Mouse (Mus musculus) cerebellum, adult 11 months (tissue): ENCODE data around the gene Mtmr4.

Source experiments
- DNase-seq: peaks from one replicate; pipeline ENCODE4 v3.0.0; 2022

Mtmr4 gene

DNA sequence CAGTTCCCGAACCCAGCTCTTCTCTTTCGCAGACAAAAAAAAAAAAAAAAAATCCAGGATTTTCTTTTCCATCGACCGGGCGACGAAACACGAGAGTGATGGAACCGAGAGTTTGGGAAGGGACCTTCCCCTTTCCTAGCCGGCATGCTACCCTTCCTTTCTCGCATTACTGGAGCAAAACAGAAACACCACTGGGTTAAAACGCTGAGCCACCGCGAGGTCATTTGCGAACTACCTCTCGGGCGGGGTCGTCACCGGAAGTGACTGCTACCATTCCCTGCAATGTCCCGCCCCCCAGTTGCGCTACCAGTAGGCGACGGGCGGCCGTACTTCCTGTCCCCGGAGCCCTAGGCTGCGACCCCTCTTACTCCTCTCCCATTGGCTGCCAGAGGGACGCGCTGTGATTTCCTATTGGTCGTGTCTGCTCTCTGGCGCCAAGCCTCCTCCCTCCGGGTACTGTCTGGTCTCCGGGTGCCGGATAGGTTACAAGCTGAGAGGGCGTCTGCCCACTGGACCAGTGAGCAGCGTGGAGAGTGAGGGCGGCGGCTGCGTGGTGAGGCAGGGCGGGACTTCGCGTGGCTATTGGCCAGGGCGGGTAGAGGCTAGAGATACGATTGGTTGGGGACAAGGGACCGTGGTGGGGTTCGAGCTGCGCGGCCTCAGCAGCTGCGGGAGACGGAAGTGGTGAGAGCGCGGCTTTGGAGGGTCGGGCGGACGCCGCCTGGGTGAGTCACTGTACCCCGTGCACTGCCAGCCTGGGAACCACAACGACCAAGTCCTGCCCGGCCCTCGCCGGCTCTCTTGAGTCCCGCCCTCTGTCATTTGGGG lies at the start of gene Mtmr4:
TSS of gene Mtmr4 (plus strand) at position 637 of the 828 bp plus-strand sequence.
- DNase-seq, result peak; percentile 100

DNA sequence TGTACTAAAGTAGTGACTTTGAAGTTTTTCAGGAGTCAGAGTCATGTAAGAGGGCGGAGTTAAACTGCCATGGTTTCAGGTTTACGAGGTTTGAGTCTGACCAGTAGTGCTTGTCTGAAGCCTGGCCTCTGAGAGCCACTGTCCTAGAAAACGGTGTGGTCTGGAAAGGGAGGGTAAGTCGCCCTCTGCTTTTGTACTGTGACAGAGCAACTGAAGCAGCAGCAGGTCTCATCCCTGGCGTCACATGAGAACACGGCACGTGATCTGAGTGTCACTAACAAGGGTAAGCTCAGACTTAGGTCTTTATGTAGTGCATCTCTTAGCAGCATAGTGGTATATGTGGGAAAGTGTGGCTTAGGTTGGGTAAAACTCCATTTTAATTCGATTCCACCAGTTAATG lies 49.7 kb upstream of the Mtmr4 start:
- DNase-seq, result no peak

DNA sequence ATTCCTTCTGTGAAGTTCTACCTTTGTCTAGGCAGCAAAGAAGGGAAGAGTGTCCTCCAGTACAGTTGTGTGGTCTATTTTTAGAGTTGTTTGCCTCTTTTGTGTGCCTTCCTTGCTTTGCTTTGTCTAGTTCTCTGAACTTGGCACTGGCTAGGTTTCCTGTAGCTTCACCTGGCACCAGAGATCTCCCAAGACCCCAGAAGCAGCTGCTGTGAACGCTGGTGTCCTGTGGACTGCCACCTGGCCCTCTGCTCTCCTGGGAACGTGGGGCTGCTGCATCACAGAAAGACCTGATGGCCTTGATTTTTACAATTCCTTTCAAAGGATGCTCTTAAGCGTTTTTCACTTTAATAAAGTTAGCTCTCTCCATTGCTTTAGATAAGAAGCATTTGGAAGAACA lies 49.1 kb upstream of the Mtmr4 start:
- peak; percentile 16 for DNase-seq

DNA sequence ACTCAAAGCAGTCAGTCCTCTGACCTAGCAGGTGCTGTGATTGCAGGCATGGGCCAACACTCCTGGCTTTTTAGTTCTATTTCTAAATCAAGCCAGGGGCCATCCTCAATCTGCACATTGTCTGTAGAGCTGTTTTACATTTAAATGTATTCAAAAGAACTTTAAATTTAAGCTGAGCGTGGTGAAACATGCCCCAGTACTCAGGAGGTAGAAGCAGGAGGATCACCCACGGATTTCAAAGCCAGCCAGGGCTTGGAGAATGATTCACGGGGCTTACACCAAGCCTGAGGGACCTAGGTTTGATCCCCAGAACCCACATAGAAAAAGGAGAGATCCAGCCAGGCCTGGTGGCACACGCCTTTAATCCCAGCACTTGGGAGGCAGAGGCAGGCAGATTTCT lies 38.6 kb upstream of the Mtmr4 start:
- DNase-seq, result no peak

DNA sequence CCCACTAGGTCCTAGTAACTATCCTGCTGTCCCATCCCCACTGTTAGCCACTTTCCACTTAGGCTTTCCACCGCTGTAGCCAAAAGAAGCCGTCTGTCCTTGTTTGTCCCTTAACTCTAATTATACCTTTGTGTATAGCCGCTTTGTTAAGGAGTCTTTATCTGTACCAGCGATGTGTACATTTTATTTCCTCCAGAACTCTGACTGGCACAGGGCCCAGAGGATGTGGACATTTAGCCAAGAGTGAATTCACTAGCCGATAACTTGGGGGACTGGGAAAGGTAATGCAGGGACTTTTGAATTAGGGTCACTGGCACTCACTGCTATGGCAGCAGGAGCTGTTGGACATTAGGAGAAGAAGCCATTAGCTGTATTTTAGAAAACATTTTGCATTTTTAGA lies 37.6 kb upstream of the Mtmr4 start:
- no peak for DNase-seq

DNA sequence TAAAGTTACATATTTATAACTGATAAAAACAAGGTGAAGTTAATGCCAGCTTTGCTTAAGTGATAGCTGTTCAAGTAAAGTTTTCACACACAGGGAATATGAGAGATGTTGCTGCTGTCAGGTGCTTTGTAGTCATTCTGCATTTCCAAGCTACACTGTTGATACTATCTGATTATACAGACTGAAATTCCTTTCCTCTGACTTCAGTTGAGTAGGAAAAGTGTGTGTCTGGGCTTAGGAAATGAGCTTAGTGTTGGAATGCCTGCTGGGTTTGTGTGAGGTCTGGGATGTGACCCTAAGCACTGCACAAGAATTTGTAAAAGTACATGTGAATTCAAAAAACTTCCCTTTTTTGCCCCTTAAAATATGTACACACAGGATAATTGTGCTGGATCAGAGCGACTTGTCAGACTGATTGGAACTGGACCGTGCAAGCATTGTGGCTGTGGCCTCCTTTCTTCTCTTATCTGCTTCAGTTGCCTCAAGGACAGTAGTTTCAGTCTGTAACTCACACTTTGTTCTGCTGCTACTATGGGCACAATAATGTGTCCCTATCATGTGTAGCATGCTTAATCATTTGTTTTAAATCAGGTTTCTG lies 36.8 kb upstream of the Mtmr4 start:
- no peak for DNase-seq

DNA sequence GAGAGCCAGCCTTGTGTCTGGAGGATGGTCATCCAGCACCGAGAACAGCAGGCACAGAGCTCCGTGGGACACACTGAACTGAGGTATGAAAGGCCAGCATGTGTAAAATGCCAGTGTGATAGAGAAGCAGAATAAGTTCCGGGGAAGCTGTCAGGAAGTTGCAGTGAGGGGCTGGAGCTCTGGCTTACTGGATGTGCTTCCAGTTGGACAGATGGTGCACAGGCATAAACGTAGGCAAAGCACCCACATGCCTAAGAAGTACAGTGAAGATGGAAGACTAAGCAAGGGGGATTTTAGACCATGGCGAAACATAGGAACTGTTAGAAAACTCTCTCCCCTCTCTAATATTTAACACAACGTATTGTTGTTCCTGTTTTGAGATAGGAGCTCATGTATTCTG lies 30.8 kb upstream of the Mtmr4 start:
- DNase-seq, result no peak

DNA sequence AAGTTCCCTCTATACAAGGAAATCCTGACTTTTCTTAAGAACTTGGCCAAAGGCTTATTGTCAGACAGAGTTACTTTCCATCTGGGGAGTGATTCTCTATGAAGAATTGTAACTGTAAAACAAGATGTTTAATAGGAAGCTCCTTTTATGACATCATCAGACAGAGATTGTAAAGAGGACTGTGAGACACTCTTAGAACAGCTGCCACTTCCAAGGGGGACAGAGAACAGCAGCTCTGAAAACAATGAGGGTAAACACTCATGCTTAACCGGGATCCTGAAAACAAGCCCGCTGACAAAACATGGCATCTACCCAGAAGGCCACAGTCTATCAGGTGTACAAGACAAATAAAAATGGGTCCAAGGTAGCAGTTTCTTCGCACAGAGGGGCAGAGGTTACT lies 25.5 kb upstream of the Mtmr4 start, which contains the start of gene Gm11492:
TSS of gene Gm11492 (plus strand) at position 153 of the 400 bp plus-strand sequence.
- DNase-seq, result no peak

DNA sequence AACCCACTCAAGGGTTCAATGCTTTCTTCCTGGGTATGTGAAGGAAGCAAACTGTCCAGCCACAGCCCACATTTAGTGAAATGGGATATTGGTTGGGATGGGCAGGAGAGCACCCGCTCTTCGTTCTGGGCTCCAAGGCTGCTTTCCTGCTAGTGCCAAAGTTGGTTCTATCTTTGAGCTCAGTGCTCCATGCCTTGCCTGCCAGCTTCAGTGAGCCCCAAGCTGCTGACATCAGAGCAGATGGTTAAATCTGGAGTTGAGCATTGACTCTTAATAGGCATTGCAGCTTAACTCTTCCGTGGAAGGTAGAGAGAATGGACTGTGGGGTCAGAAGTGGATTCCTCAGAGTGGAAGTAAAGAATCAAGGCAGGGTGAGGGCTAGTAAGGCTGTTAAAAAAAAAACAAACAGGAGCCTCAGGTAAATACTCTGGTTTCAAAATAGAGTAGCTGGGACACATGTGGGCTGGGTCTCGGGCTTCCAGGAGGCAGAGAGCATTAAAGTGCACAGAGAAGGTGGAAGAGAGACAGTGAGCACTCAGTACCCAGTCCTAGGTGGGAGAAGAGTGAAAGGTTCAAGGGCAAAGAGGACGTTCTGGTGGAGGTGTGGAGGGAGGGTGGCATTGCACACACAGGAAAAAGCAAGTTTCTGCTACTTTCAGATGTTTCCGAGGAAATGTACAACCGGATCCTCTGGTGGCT lies 23.6 kb upstream of the Mtmr4 start, which contains the start of gene Sept4:
TSS of gene Sept4 (plus strand) at position 649 of the 699 bp plus-strand sequence.
- no peak for DNase-seq

DNA sequence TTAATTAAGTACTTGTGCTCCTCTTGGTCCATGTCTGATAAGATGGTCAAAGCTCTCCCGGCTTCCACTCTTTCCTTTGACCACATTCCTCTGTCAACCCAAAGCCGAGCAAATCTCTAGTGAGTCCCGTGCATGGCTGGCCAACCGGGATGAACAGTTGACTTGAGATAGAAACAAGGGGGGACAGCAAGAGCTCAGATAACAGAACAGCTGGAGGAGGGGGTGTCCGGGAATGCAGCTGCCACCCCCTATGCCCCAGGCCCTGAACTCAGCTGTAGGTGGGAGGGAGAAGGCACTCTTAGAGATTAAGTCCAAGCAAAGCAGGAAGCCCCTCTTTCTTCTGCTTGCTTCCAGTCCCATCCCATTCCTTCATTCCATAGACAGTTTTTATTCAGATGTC lies 21.2 kb upstream of the Mtmr4 start:
- DNase-seq, result no peak

DNA sequence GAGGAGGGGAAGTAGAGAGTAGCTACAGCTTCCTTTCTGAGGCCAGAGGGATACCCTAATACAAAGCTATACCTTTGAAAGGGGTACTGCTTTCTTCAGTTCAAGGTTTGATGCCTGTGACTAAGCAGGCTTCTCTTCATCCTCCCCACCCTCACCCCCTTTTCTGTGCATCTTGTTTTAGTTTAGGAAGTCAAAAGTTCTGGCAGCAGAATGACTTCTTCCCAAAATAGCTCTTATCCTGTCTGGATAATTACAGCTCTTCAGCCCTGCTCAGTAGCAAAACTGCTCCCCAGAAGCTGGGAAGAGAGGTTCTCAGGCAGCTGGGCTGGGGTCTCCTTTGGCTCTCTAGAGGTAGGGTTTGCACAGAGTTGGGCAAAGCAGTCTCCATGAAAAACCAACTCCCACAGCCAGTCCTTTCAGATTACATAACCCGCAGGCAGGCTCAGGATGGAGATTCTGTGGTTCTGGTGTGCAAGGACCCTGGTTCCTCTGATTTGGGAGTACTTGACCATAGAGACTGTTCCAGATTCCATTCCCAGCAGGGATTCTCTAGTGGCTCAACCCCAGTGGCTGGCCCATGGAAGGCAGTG lies 20.5 kb upstream of the Mtmr4 start:
- no peak for DNase-seq

DNA sequence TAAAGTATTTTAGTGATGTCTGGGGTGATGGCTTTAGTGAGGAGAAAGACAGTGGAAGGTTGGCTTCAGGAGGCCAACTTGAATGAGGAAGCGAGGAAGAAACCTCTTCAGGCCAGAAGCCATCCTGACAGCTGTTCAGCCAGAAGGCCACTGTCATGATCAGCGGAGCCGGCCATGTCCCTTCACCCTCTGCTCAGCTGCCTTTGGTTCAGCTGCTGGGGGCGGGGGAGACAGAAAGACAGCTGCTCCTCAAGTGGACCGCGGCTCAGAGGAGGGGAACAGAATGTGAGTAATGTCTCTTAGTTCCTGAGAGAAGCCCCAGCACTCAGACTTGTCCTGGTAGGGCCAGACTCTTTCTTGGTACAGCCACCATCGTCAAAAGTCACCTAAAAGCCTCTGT lies 18.2 kb upstream of the Mtmr4 start:
- DNase-seq, result no peak

DNA sequence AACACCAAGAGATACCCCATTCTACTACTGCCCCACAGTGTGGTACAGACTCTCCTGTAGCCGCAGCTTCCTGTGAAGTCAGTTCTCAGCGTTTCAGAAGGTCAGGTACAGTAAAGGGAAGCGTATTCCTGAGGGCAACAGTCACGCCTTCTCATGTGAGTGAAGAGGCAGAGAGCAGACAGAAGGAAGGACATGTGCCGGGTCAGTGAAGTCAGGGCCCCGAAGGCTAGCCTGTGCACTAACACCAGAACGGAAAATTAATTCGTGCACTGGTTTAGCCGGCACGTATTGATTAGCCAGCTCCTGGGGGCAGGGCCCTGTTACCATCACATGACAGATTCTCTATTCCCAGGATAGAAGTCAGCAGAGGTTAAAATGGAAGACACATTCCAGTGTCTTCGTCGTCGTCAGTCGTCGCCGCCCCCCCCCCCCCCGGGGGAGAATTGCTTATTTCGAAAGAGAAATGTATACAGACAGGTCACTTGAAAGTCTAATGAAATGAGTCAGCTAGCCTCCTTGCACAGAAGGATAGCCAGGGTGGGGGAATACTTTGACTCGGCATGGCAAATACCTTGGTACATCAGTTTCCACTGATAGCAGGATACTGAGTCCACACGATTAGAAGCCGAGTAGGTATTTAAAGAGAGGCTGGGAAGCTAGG lies 17.3 kb upstream of the Mtmr4 start:
- DNase-seq, result no peak

DNA sequence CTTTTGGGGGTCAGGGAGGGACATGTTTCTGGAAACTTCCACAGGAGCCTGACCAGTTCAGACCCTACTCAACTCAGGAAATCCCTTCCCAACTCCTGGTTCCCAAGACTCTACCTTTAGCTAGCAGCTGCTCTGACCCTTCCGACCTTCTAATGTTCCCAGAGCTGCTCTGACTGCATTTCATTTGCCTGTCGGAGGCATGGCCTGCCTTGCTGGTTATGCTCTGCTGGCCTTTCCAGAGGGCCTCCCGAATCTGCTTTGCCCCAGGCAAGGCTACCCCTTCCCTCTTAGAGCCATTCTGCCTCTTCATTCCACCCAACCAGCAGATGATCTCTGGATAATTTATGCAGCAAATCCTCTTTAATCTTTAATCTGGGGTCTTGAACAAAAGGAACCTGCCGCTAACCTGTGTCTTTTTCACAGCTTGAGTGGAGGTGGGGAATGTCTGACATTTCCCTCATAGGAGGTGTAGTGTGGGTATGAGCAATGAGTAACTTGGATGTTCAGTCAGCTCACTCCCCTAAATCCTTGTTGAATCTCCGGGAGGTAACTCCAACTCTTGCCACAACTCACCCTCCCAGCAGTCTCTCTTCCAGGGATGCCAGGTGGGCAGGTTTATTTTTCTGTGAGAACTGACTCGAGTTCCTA lies 14.2 kb upstream of the Mtmr4 start:
- peak; percentile 43 for DNase-seq

DNA sequence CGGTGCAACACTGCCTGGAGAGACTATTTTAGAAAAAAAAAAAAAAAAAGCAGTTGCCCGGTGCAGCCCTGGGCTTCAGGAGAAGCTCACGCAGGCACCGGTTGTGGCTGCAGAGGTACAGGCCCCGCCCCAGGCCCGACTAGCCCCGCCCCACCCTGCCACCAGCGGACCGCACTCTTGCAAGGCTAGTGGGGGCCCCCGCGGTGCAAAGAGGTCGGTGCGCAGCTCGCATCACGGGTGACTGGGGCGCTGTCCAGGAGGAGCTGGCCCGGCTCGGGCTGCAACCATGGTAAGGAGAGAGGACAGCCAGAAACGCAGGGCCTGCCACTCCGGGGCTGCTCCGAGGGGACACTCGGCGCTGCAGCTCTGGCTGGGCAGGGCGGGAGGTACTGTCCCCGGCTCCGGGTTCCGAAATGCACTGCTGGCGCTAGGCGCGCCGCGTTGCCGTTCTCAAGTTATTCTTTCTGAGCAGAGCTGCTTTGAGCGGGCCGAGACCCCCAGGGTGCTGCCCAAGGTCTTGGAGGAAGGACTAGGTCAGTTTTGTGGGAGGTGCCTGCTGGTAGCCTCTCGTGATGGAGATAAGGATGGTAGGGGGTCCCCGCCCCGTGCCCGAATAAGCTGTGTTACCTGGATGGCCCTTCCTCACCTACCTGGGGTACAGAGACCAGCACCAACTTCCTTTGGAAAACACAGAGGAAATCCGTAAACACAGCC lies 13.6 kb upstream of the Mtmr4 start:
- DNase-seq, result peak; percentile 82

DNA sequence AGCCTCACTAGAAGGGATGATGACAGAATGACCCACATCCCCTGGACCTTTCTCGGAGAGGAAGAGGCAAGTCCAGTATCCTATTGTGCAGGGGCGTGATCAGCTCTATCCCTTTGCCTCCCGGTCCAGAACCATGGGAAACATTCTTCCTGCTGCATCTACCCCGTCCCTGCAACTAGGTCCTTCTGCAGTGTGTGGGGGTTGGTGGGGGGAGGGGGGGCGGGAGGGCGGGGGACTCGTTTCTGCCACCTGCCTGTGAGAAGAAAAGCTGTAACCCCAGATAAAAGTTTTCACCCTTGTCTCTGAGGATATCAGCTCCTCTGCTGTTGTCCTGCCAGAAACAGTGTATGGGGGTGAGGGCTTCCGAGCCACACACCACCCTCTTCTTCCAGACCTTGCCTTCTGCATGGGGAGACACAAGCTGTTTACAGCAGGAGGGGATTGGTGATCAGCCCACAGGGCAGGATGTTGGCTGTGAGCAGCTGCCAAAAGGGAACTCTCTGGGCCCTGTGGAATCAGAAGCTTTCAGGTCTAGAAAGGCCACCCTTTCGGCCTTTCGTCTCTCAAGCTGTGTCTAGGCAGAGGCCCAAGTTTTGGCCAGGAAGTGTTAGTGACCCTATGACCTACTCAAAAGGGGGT lies 12.9 kb upstream of the Mtmr4 start:
- DNase-seq, result peak; percentile 56

DNA sequence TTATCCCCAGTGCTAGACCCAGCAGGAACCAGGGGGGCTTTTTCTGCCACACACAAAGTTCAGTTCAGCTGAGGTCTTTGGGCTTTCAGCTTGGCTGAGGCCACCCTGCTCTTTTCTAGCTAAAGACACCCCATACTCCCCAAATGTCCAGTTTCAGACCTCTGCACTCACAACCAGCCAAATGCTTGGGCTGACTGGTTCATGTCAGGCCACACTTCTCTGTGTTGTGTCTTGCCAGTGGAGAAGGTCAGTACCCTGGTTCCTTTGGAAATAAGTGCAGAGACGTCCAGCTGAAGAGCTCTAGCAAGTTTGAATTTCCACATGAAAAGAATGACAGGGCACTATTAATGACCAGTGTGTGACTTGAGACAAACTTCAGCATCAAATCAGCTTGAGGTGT lies 12.2 kb upstream of the Mtmr4 start:
- no peak for DNase-seq

DNA sequence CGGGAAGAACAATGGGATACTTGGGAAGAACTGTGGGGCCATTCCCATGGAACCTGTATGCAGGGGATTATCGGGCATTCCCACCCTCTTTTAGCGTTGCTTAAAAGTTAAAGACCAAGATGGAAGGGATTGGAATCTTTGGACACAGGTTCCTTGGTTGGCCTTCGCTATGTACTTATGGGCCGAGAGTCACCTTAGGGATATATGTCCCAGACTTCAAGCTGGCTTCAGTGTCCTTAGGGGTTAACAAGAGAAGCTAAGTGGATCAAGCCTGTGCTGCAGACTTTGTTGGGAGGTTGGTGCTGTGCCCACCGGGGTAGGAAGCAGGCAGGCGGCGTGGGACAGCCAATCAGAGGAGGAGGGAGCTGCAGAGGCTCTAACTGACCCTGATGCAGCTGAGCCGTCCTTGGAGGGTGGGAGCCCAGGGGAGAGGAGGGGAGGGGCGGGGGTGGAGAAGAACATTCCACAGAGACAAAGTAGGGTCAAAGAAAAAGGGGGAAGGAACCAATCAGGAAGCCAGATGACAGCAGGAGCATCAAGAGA lies 11.3 kb upstream of the Mtmr4 start:
- no peak for DNase-seq

DNA sequence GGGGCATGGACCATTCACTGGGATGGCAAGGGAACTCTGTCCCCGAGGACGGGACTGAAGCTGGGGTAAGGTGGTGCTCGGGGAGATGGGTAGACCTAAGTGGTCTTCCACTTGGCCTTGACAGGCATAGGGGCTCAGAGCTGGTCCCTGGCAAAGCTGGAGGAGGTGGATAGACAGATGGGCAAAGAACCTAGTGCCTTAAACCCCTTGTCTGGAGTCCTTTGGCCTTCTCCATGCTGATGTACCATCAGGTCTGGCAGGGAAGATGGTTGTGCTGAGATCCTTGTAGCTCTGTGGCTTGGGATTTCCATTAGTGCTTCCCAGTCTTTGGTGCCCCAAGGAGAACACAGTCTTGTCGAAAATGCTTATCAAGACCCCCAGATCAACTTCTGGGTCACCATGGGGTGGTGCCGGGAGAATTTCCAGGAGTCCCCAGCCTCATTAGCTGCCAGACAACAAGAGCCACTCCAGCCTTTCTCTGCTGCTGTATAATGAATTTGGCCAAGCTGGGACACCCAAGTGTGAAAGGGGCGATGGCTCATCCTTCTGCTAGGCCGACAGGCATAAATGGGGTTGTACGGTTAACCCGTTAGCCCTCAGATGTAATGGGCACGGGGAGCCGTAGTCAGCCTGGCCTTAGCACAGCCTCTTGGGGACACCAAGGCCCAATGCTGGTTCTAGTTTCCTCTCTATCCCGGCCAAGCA lies 10.6 kb upstream of the Mtmr4 start:
- DNase-seq, result no peak
